In genomic region chr19:59261604-59262003, GRCm38 (mm10) we compare ENCODE assay signal across 10 mouse cellular contexts. TPM values are rescaled to one million over a fixed set of nuclear protein-coding genes. Genes with fewer than 3 reads are reported as not detected.
DNase-seq lines count a peak whose midpoint lies in the region; ATAC-seq lines count a peak whose summit lies in the region.
"Had no signal": no experiment of that assay in that cellular context is flagged by ENCODE, and none has a peak within 500 bp of the region (broad histone marks: within the 10 kb centered on the region; RNA-seq: fewer than 3 reads in every experiment).

No protein-coding gene starts in this region.

- H3K4me3 ChIP-seq in neural tube, embryonic 11.5 days (ENCODE audit: low read depth, low read length): peak overlapping the region; percentile 41; the same call in 1 of the 2 replicates
- H3K4me3 ChIP-seq in hindbrain, embryonic 10.5 days: peak overlapping the region; percentile 61
- peak overlapping the region; percentile 32; the same call in 1 of the 2 replicates for H3K4me3 ChIP-seq in liver, embryonic 16.5 days (ENCODE audit: low read depth, low read length)
- H3K4me3 ChIP-seq: myocyte had no signal

- WGBS in neural tube, embryonic 11.5 days: 52% methylated on average over 7 of the region's 7 CpGs
- whole genome bisulfite sequencing in hindbrain, embryonic 10.5 days: 40% methylated on average over 7 of the region's 7 CpGs
- 10% methylated on average over 7 of the region's 7 CpGs for WGBS in liver, embryonic 16.5 days (ENCODE audit: insufficient replicate concordance)

- no peaks in the 10 kb centered on the region for H3K36me3 ChIP-seq in neural tube, embryonic 11.5 days (ENCODE audit: control insufficient read depth, insufficient read depth, low read length)
- H3K36me3 ChIP-seq in hindbrain, embryonic 10.5 days: no peaks in the 10 kb centered on the region
- H3K36me3 ChIP-seq in liver, embryonic 16.5 days (ENCODE audit: control insufficient read depth, insufficient read depth): no peaks in the 10 kb centered on the region

- no peaks in the 10 kb centered on the region for H3K9me3 ChIP-seq in neural tube, embryonic 11.5 days (ENCODE audit: control insufficient read depth, low read length)
- H3K9me3 ChIP-seq in hindbrain, embryonic 10.5 days: no peaks in the 10 kb centered on the region; the same call in 1 of the 2 replicates
- H3K9me3 ChIP-seq in liver, embryonic 16.5 days (replicated peaks; ENCODE audit: control insufficient read depth, low read length): no peaks in the 10 kb centered on the region

- H3K27ac ChIP-seq in neural tube, embryonic 11.5 days (ENCODE audit: low read depth, low read length): no peak overlapping the region
- peak overlapping the region; percentile 73; the same call in 1 of the 2 replicates for H3K27ac ChIP-seq in hindbrain, embryonic 10.5 days
- no peak overlapping the region for H3K27ac ChIP-seq in liver, embryonic 16.5 days (ENCODE audit: low read length)

- H3K9ac ChIP-seq in neural tube, embryonic 11.5 days (ENCODE audit: low read length): no peak overlapping the region; the same call in 1 of the 2 replicates
- H3K9ac ChIP-seq in liver, embryonic 16.5 days (ENCODE audit: low read depth, low read length): no peak overlapping the region

- H3K4me2 ChIP-seq in neural tube, embryonic 11.5 days (ENCODE audit: low read depth): peak overlapping the region; percentile 78
- H3K4me2 ChIP-seq in liver, embryonic 16.5 days (ENCODE audit: low read depth, low read length): peak overlapping the region; percentile 40; the same call in 1 of the 2 replicates

- H3K27me3 ChIP-seq in neural tube, embryonic 11.5 days (ENCODE audit: control insufficient read depth, insufficient read depth, low read length): peaks cover 7% of the 10 kb centered on the region
- peaks cover 72% of the 10 kb centered on the region for H3K27me3 ChIP-seq in hindbrain, embryonic 10.5 days (ENCODE audit: insufficient read depth, poor library complexity, severe bottlenecking)
- peaks cover 10% of the 10 kb centered on the region for H3K27me3 ChIP-seq in liver, embryonic 16.5 days (ENCODE audit: control insufficient read depth, insufficient read depth, low read depth, low read length)

- DNase-seq in neural tube, embryonic 11.5 days (ENCODE audit: low spot score): no peak
- DNase-seq in neural tube, embryonic 10.5 days (ENCODE audit: extremely low spot score, low spot score): no peak
- no peak for DNase-seq in hindbrain, embryonic 10.5 days (ENCODE audit: low spot score)
- peak; percentile 16 for DNase-seq in yolk sac, embryonic 10.5 days (ENCODE audit: low spot score)
- no peak for DNase-seq in layer of hippocampus, adult 9-10 months (ENCODE audit: low spot score)
- no peak for DNase-seq in natural killer cell, adult 2 months (ENCODE audit: low spot score in 2 of 2)
- no peak for DNase-seq in cerebellum, postnatal 14 days
- DNase-seq: kidney, postnatal 14 days had no signal

- no peak for ATAC-seq in neural tube, embryonic 11.5 days (ENCODE audit: insufficient read depth, low FRiP score, low TSS enrichment)
- ATAC-seq in liver, embryonic 16.5 days (ENCODE audit: low read depth): no peak

- peaks cover 13% of the 10 kb centered on the region for H3K4me1 ChIP-seq in neural tube, embryonic 11.5 days (ENCODE audit: control insufficient read depth, insufficient read depth, low read length)
- peaks cover 51% of the 10 kb centered on the region for H3K4me1 ChIP-seq in hindbrain, embryonic 10.5 days (replicated peaks)
- no peaks in the 10 kb centered on the region for H3K4me1 ChIP-seq in liver, embryonic 16.5 days (ENCODE audit: control insufficient read depth, low read depth, low read length)

RNA-seq across cellular contexts. Expression of gene Slc18a2, which starts 0.9 kb away (rescaled TPM):
- polyA plus RNA-seq in neural tube, embryonic 11.5 days (2014; fragmentation: Nextera tagmentation; extraction: Ambion mirVana): 14.9 and 15.9 TPM in 2 replicates
- 11.7 and 13.6 TPM in 2 replicates for polyA plus RNA-seq in hindbrain, embryonic 10.5 days (2016; fragmentation: Nextera tagmentation; extraction: Ambion mirVana)
- 2.9 and 3.3 TPM in 2 replicates for polyA plus RNA-seq in liver, embryonic 16.5 days (2015; fragmentation: Nextera tagmentation; extraction: Ambion mirVana)

RNA-seq across cellular contexts. Expression of gene Kcnk18, which starts 42.6 kb away (rescaled TPM):
- not detected in 2 replicates for polyA plus RNA-seq in neural tube, embryonic 11.5 days (2014; fragmentation: Nextera tagmentation; extraction: Ambion mirVana)
- polyA plus RNA-seq in hindbrain, embryonic 10.5 days (2016; fragmentation: Nextera tagmentation; extraction: Ambion mirVana): not detected in 2 replicates
- polyA plus RNA-seq in liver, embryonic 16.5 days (2015; fragmentation: Nextera tagmentation; extraction: Ambion mirVana): not detected in 2 replicates
- polyA plus RNA-seq: myocyte had no signal
